Mouse (Mus musculus) gastrocnemius, adult 2 months (tissue): Measurements from ENCODE around the gene Eml4. TPM values are rescaled to one million over a fixed set of nuclear protein-coding genes. Genes with fewer than 3 reads are reported as not detected.

Experiments
- DNase-seq: peaks from one replicate; pipeline ENCODE4 v3.0.0; 2022
- H3K27ac ChIP-seq: fragments of 200-600 bp; 2 replicates; pipeline ENCODE4 v1.8.1; 2022; ENCODE audit warnings: mild to moderate bottlenecking
- H3K4me3 ChIP-seq: fragments of 200-600 bp; 2 replicates; pipeline ENCODE4 v1.8.1; 2022; ENCODE audit warnings: mild to moderate bottlenecking, moderate library complexity
- CTCF ChIP-seq: fragments of 200-600 bp; IDR thresholded peaks from 2 replicates; pipeline ENCODE4 v1.8.1; 2022; ENCODE audit warnings: antibody characterized with exemption, mild to moderate bottlenecking, moderate library complexity
- intact Hi-C: fragments of 180-260 bp; cut with DNase I; formaldehyde crosslinking; loops from one replicate; pipeline ENCODE4 v1.15.1; 2025
- total RNA-seq, 2 experiments: library from RNA; stranded (reverse); gene quantifications; 2 replicates each; pipeline ENCODE4 v1.2.3; 2021

Eml4 gene
- total RNA-seq, 2 experiments from 2014 or later = 1.8 to 2.6 TPM

- intact Hi-C loops = no loop called here
- H3K4me3 ChIP-seq = no peak overlapping the region
- TF ChIP-seq CTCF = no peak
These were observed 148.2 kb downstream of the Eml4 start for GRCm38 (mm10) chr17:83498889-83499288.

GRCm38 (mm10) chr17:83499692-83500091 is 149.0 kb downstream of the Eml4 start:
- DNase-seq = no peak
- intact Hi-C loops = no loop called here
- Histone ChIP-seq H3K27ac (no peak overlapping the region), H3K4me3 (no peak overlapping the region)
- TF ChIP-seq CTCF = no peak

More at GRCm38 (mm10) chr17:83498889-83499288, 148.2 kb downstream of the Eml4 start:
- no peak for DNase-seq
- H3K27ac ChIP-seq = no peak overlapping the region

- TF ChIP-seq CTCF = no peak
- Histone ChIP-seq H3K4me3 (no peak overlapping the region), H3K27ac (no peak overlapping the region)
- intact Hi-C loops = no loop called here
- no peak for DNase-seq
These were observed 153.0 kb downstream of the Eml4 start for GRCm38 (mm10) chr17:83503693-83504092.

- TF ChIP-seq CTCF = no peak
These were observed 161.4 kb downstream of the Eml4 start for GRCm38 (mm10) chr17:83512130-83512529.

GRCm38 (mm10) chr17:83513655-83514212 is 163.0 kb downstream of the Eml4 start:
- Histone ChIP-seq H3K27ac (peak overlapping the region; percentile 97), H3K4me3 (peak overlapping the region; percentile 80)
- no peak for DNase-seq
- intact Hi-C loops = loop anchor here (1.0 to 5.0 kb wide), 2 partner anchors 161 to 241 kb away; partner anchors contain the start of gene Eml4
- TF ChIP-seq CTCF = no peak

More at GRCm38 (mm10) chr17:83512130-83512529, 161.4 kb downstream of the Eml4 start:
- intact Hi-C loops = loop anchor here (5.0 kb wide), 1 partner anchor 160 kb away; the partner anchor contains the start of gene Eml4
- no peak for DNase-seq
- H3K4me3 ChIP-seq = peak overlapping the region; percentile 80
- H3K27ac ChIP-seq = no peak overlapping the region

- 0 out of 2 replicates have a peak, but pooled peaks have one; percentile 16 for TF ChIP-seq CTCF
- peak overlapping the region; percentile 80 for H3K4me3 ChIP-seq
- peak overlapping the region; percentile 97 for H3K27ac ChIP-seq
- intact Hi-C loops = loop anchor here (1.0 to 5.0 kb wide), 2 partner anchors 162 to 242 kb away; partner anchors contain the start of gene Eml4
- peak; percentile 94 for DNase-seq
These were observed 163.5 kb downstream of the Eml4 start for GRCm38 (mm10) chr17:83514213-83514701.

GRCm38 (mm10) chr17:83517280-83518015 is 166.7 kb downstream of the Eml4 start, which contains the start of gene Cox7a2l:
Cox7a2l (minus strand) TSS chr17:83517330.
- intact Hi-C loops = no loop called here
- no peak for TF ChIP-seq CTCF

GRCm38 (mm10) chr17:83521881-83522280 is 171.2 kb downstream of the Eml4 start:
- Histone ChIP-seq H3K27ac (no peak overlapping the region), H3K4me3 (no peak overlapping the region)
- intact Hi-C loops = no loop called here
- no peak for DNase-seq
- no peak for TF ChIP-seq CTCF

More at GRCm38 (mm10) chr17:83517280-83518015, 166.7 kb downstream of the Eml4 start, which contains the start of gene Cox7a2l:
- no peak for DNase-seq
- H3K4me3 ChIP-seq = no peak within 1 kb of the TSS
- H3K27ac ChIP-seq = no peak within 1 kb of the TSS

GRCm38 (mm10) chr17:83522590-83523379 is 172.1 kb downstream of the Eml4 start:
- Histone ChIP-seq H3K4me3 (no peak overlapping the region), H3K27ac (no peak overlapping the region)
- DNase-seq = no peak
- no peak for TF ChIP-seq CTCF
- intact Hi-C loops = no loop called here

GRCm38 (mm10) chr17:83524753-83525152 is 174.0 kb downstream of the Eml4 start:
- Histone ChIP-seq H3K4me3 (no peak overlapping the region), H3K27ac (no peak overlapping the region)
- no peak for DNase-seq
- no peak for TF ChIP-seq CTCF
- intact Hi-C loops = no loop called here

GRCm38 (mm10) chr17:83525596-83525995 is 174.9 kb downstream of the Eml4 start:
- Histone ChIP-seq H3K4me3 (no peak overlapping the region), H3K27ac (no peak overlapping the region)
- DNase-seq = no peak
- no peak for TF ChIP-seq CTCF
- intact Hi-C loops = no loop called here

- no peak overlapping the region for H3K4me3 ChIP-seq
- no peak for TF ChIP-seq CTCF
- H3K27ac ChIP-seq = no peak overlapping the region
- DNase-seq = no peak
- intact Hi-C loops = no loop called here
These were observed 175.4 kb downstream of the Eml4 start for GRCm38 (mm10) chr17:83526091-83526561.
